Mouse (Mus musculus) intestine, embryonic 16.5 days (tissue): ENCODE data around the gene Ube2cbp. TPM values are rescaled to one million over a fixed set of nuclear protein-coding genes. Genes with fewer than 3 reads are reported as not detected.

ENCODE experiments used
- ATAC-seq: fragments of 200-750 bp; cut with Nextera tagmentation; 2 replicates; pipeline ENCODE4 v1.8.0; 2017; ENCODE audit warnings: moderate TSS enrichment, moderate library complexity
- H3K27ac ChIP-seq: fragments of 300-500 bp; sonication (generic); 2 replicates; pipeline ENCODE4 v1.5.1; 2014; ENCODE audit warnings: mild to moderate bottlenecking, low read length
- H3K27me3 ChIP-seq: fragments of 300-500 bp; sonication (generic); replicated peaks from 2 replicates; pipeline ENCODE4 v1.6.1; 2014; ENCODE audit warnings: low read length, control low read depth, mixed read lengths; ENCODE audit not compliant: control insufficient read depth, insufficient read depth
- H3K36me3 ChIP-seq: fragments of 300-500 bp; sonication (generic); 2 replicates; pipeline ENCODE4 v1.6.1; 2014; ENCODE audit warnings: low read length, control low read depth; ENCODE audit not compliant: control insufficient read depth, insufficient read depth
- H3K4me1 ChIP-seq: fragments of 300-500 bp; sonication (generic); 2 replicates; pipeline ENCODE4 v1.6.1; 2014; ENCODE audit warnings: low read length, control low read depth, mixed read lengths; ENCODE audit not compliant: control insufficient read depth, insufficient read depth
- H3K4me2 ChIP-seq: fragments of 300-500 bp; sonication (generic); 2 replicates; pipeline ENCODE4 v1.6.1; 2014; ENCODE audit warnings: low read depth, low read length, control low read depth
- H3K4me3 ChIP-seq: fragments of 300-500 bp; sonication (generic); 2 replicates; pipeline ENCODE4 v1.5.1; 2014; ENCODE audit warnings: mild to moderate bottlenecking, low read length
- H3K9ac ChIP-seq: fragments of 300-500 bp; sonication (generic); 2 replicates; pipeline ENCODE4 v1.6.1; 2014; ENCODE audit warnings: low read depth, low read length
- H3K9me3 ChIP-seq: fragments of 300-500 bp; sonication (generic); 2 replicates; pipeline ENCODE4 v1.6.1; 2016; ENCODE audit warnings: low read length, control low read depth; ENCODE audit not compliant: control insufficient read depth
- WGBS: fragments of 180-500 bp; shearing (Covaris S2); extraction: QIAGEN DNeasy Blood & Tissue Kit; methylation state at CpG from one replicate; pipeline ENCODE4 v1.1.7; 2014; 5-methylcytosine and 5-hydroxymethylcytosine counted together
- polyA plus RNA-seq: library from polyadenylated mRNA; unstranded; fragments of >200 nt; fragmentation: Nextera tagmentation; extraction: Ambion mirVana; gene quantifications from 2 replicates; pipeline ENCODE4 v1.2.1, GENCODE M21; 2015

The Ube2cbp gene
- polyA plus RNA-seq, 1 experiment from 2014 or later = 4.7 TPM

- ATAC-seq = no peak
- H3K36me3 ChIP-seq = no peaks in the 10 kb centered on the region
- WGBS = 90% methylated on average over 2 of the region's 2 CpGs
Measured at GRCm38 (mm10) chr9:86315700-86316099, 149.1 kb downstream of the Ube2cbp start.

GRCm38 (mm10) chr9:86308616-86309015 lies 156.1 kb downstream of the Ube2cbp start:
- Histone ChIP-seq H3K4me3 (no peak overlapping the region), H3K27me3 (no peaks in the 10 kb centered on the region), H3K9me3 (no peaks in the 10 kb centered on the region), H3K4me1 (no peaks in the 10 kb centered on the region), H3K36me3 (no peaks in the 10 kb centered on the region), H3K4me2 (no peak overlapping the region), H3K9ac (no peak overlapping the region), H3K27ac (no peak overlapping the region)
- ATAC-seq = no peak
- WGBS = 60% methylated on average over 4 of the region's 4 CpGs

More at GRCm38 (mm10) chr9:86315700-86316099, 149.1 kb downstream of the Ube2cbp start:
- no peak overlapping the region for H3K4me2 ChIP-seq
- no peak overlapping the region for H3K4me3 ChIP-seq
- no peak overlapping the region for H3K27ac ChIP-seq
- H3K9me3 ChIP-seq = no peaks in the 10 kb centered on the region
- H3K9ac ChIP-seq = no peak overlapping the region
- no peaks in the 10 kb centered on the region for H3K27me3 ChIP-seq
- no peaks in the 10 kb centered on the region for H3K4me1 ChIP-seq

GRCm38 (mm10) chr9:86306556-86306955 lies 158.2 kb downstream of the Ube2cbp start:
- no peak overlapping the region for H3K4me2 ChIP-seq

GRCm38 (mm10) chr9:86301407-86301806 lies 163.3 kb downstream of the Ube2cbp start:
- no peaks in the 10 kb centered on the region for H3K27me3 ChIP-seq
- WGBS = 80% methylated on average over 6 of the region's 6 CpGs
- H3K9me3 ChIP-seq = no peaks in the 10 kb centered on the region
- H3K4me1 ChIP-seq = no peaks in the 10 kb centered on the region
- no peak overlapping the region for H3K27ac ChIP-seq
- no peak overlapping the region for H3K4me2 ChIP-seq
- no peak for ATAC-seq
- no peak overlapping the region for H3K4me3 ChIP-seq
- H3K9ac ChIP-seq = no peak overlapping the region
- H3K36me3 ChIP-seq = no peaks in the 10 kb centered on the region

More at GRCm38 (mm10) chr9:86306556-86306955, 158.2 kb downstream of the Ube2cbp start:
- no peak for ATAC-seq
- Histone ChIP-seq H3K36me3 (no peaks in the 10 kb centered on the region), H3K27me3 (no peaks in the 10 kb centered on the region), H3K9me3 (no peaks in the 10 kb centered on the region), H3K4me3 (no peak overlapping the region), H3K27ac (no peak overlapping the region), H3K4me1 (no peaks in the 10 kb centered on the region), H3K9ac (no peak overlapping the region)
- 85% methylated on average over 2 of the region's 2 CpGs for whole genome bisulfite sequencing

- H3K27me3 ChIP-seq = no peaks in the 10 kb centered on the region
- H3K4me2 ChIP-seq = no peak overlapping the region
- no peaks in the 10 kb centered on the region for H3K36me3 ChIP-seq
- H3K4me1 ChIP-seq = no peaks in the 10 kb centered on the region
- H3K4me3 ChIP-seq = no peak overlapping the region
- no peaks in the 10 kb centered on the region for H3K9me3 ChIP-seq
- no peak for ATAC-seq
- WGBS = 80% methylated on average over 8 of the region's 8 CpGs
- no peak overlapping the region for H3K9ac ChIP-seq
- no peak overlapping the region for H3K27ac ChIP-seq
Measured at GRCm38 (mm10) chr9:86298596-86298995, 166.2 kb downstream of the Ube2cbp start.

- Histone ChIP-seq H3K9ac (no peak overlapping the region), H3K4me2 (no peak overlapping the region), H3K36me3 (no peaks in the 10 kb centered on the region), H3K27ac (no peak overlapping the region), H3K9me3 (no peaks in the 10 kb centered on the region), H3K4me3 (no peak overlapping the region), H3K27me3 (no peaks in the 10 kb centered on the region), H3K4me1 (no peaks in the 10 kb centered on the region)
- ATAC-seq = no peak
- 44% methylated on average over 5 of the region's 5 CpGs for WGBS
Measured at GRCm38 (mm10) chr9:86298131-86298530, 166.6 kb downstream of the Ube2cbp start.

GRCm38 (mm10) chr9:86296683-86297638 lies 167.8 kb downstream of the Ube2cbp start:
- Histone ChIP-seq H3K27ac (no peak overlapping the region), H3K9me3 (no peaks in the 10 kb centered on the region), H3K9ac (no peak overlapping the region), H3K27me3 (no peaks in the 10 kb centered on the region), H3K4me1 (no peaks in the 10 kb centered on the region), H3K36me3 (no peaks in the 10 kb centered on the region), H3K4me3 (no peak overlapping the region), H3K4me2 (no peak overlapping the region)
- no peak for ATAC-seq
- WGBS = 72% methylated on average over 8 of the region's 8 CpGs

- ATAC-seq = no peak
- 80% methylated on average over 3 of the region's 3 CpGs for WGBS
- Histone ChIP-seq H3K4me1 (no peaks in the 10 kb centered on the region), H3K27ac (no peak overlapping the region), H3K27me3 (no peaks in the 10 kb centered on the region), H3K4me3 (no peak overlapping the region), H3K4me2 (no peak overlapping the region), H3K9me3 (peaks cover 7% of the 10 kb centered on the region), H3K9ac (no peak overlapping the region), H3K36me3 (no peaks in the 10 kb centered on the region)
Measured at GRCm38 (mm10) chr9:86287570-86287954, 177.2 kb downstream of the Ube2cbp start.

GRCm38 (mm10) chr9:86286830-86287569 lies 177.8 kb downstream of the Ube2cbp start:
- H3K27me3 ChIP-seq = no peaks in the 10 kb centered on the region
- WGBS = 82% methylated on average over 2 of the region's 2 CpGs
- ATAC-seq = no peak

More at GRCm38 (mm10) chr9:86286830-86287569, 177.8 kb downstream of the Ube2cbp start:
- H3K4me3 ChIP-seq = no peak overlapping the region
- no peak overlapping the region for H3K27ac ChIP-seq
- no peak overlapping the region for H3K4me2 ChIP-seq
- H3K36me3 ChIP-seq = no peaks in the 10 kb centered on the region
- no peak overlapping the region for H3K9ac ChIP-seq
- H3K9me3 ChIP-seq = peaks cover 7% of the 10 kb centered on the region
- no peaks in the 10 kb centered on the region for H3K4me1 ChIP-seq
